Mouse (Mus musculus): ENCODE results near the gene Olfr1444. TPM values are rescaled to one million over a fixed set of nuclear protein-coding genes. Genes with fewer than 3 reads are reported as not detected.

Olfr1444 gene
- total RNA-seq (2022), result not detected

DNA sequence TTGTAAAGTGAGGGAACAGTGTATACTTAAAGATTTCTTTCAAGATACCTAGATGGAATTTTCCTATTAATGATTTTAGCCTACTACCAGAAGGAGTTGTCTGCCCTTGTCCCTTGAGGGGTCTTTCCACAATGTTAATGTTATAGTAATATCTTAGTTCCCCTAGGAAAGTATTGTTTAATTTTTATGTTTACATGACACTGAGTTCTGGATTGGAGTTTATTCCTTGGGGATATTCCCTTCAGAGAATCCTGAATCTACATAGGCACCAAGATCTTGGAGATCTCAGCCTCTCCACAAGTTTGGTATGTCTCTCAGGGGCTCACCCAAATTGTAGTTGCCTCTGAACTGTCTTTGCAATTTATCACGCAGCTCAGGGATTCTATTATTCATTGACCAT, at the start of gene Olfr1444:
Gene Olfr1444, plus strand, starts transcription at position 301 of the 400 bp plus-strand sequence.
- DNase-seq (ENCODE audit: low spot score in 2 of 2), result no peak

GRCm38 (mm10) chr19:12812644-12813364, 44.3 kb upstream of the Olfr1444 start:
- no peak for DNase-seq (ENCODE audit: low spot score in 2 of 2)

- DNase-seq (ENCODE audit: low spot score in 2 of 2), result no peak
Measured at GRCm38 (mm10) chr19:12813883-12814282, 43.2 kb upstream of the Olfr1444 start.

GRCm38 (mm10) chr19:12818507-12818906, 38.6 kb upstream of the Olfr1444 start:
- DNase-seq (ENCODE audit: low spot score in 2 of 2), result no peak

DNA sequence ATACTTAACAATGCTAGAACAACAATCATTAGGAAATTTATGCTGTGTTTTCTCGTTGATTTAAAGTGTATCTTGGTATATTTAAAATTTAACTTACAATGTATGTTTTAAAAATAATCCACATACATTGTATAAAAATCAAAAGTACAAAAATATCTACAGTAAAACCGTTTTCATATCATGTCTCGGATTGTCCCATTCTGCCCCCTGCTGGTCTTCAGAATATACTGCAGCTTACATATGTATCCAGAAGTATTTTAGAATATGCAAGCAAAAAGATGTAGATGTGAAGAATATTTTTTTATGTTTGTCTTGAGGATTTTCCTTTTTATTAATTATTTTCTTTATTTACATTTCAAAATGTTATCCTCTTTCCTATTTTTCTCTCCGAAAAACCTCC, 36.7 kb upstream of the Olfr1444 start:
- no peak for DNase-seq (ENCODE audit: low spot score in 2 of 2)

DNA sequence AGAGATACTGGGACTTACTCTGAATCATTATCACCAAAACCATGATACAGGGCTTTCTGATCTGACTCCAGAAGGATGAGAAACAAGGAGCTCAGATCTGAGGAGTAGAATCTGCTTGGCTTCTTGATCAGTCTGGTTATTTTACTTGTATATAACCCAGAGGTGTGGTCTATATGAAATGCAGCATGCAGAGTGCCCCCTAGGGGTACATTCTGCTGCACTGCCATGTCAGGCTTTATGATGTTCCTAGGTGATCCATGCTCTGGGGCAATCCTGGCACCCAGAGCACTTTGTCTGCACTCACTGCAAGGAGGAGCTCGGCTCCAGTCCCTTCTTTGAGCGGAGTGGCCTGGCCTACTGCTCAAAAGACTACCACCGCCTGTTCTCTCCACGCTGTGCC, 32.5 kb upstream of the Olfr1444 start:
- no peak for DNase-seq (ENCODE audit: low spot score in 2 of 2)

DNA sequence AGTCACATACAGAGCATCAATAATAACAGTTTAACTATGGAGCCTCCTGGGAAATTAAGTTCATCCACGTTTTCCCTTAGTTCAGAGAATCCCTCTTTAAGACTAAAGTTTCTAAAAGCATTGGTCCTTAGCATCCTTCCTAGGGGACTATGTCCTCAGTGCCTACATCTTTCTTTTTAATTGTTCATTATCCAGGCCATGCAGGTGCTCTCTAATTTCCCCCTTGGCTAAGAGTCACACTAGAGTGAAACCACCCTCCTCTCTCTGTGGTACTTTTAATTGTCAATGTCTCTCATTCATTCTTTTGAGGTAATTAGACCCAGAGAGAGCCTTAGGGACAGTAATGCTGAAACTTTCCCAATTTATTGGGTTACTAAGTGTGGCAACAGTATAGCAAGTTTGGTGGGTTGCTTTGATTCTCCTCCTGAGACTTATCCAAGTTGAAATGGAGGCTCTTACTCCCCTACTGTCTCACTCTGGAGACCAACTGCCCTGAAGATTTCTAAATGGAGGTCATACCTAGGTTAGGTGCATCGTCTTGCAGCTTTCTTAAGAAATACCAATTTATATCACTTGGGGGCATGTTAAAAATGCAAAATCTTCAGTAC, 26.2 kb upstream of the Olfr1444 start:
- DNase-seq (ENCODE audit: low spot score in 2 of 2), result no peak

GRCm38 (mm10) chr19:12831559-12831958, 25.5 kb upstream of the Olfr1444 start:
- no peak for DNase-seq (ENCODE audit: low spot score in 2 of 2)

- peak; percentile 8 to 18 for DNase-seq (ENCODE audit: low spot score in 2 of 2)
Measured at GRCm38 (mm10) chr19:12833625-12834024, 23.5 kb upstream of the Olfr1444 start.

GRCm38 (mm10) chr19:12838507-12838906, 18.6 kb upstream of the Olfr1444 start:
- no peak for DNase-seq (ENCODE audit: low spot score in 2 of 2)

DNA sequence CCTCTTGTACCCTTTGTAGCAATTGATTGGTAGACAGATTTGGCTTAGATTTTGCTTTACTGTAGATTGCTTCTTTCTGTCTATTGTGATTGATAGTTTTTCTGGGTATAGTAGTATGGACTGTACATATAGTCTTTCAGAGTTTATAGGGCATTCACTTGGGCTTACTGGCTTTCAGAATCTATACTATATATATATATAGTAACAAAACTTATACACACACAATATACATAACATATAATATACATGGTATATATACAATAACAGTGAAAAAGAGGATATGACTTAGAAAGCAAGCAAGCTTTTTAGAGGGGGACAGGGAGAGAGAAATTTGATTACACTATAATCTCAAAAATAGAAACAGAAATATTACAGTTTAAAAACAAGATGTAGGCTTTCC, 10.7 kb upstream of the Olfr1444 start, which contains the start of gene Gm5244:
Gene Gm5244, plus strand, starts transcription at position 301 of the 400 bp plus-strand sequence.
- DNase-seq (ENCODE audit: low spot score in 2 of 2), result no peak

DNA sequence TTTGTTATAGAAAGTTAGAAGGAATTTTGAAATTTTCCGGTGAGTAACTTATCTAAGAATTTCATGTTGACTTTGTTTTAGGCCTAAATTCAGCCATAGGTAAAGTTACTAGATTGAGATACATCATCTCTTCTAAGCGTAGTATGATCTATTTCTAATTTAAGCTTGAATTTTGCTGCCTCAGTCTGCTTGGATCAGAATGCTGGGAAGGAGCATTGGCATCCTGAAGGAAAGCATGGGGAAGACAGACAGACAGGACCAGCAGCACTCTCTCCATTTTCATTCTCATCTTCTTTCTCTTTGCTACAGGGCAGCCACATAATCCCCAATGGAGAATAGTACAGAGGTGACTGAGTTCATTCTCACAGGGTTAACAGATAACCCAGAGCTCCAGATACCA, 26.5 kb downstream of the Olfr1444 start, which contains the start of gene Olfr1445:
Gene Olfr1445, plus strand, starts transcription at position 301 of the 400 bp plus-strand sequence.
- no peak for DNase-seq (ENCODE audit: low spot score in 2 of 2)

- DNase-seq (ENCODE audit: low spot score in 2 of 2), result no peak
Measured at GRCm38 (mm10) chr19:12893424-12893823, 36.3 kb downstream of the Olfr1444 start, which contains the start of gene Olfr1446. Gene Olfr1446 (minus strand): TSS chr19:12893524.

DNA sequence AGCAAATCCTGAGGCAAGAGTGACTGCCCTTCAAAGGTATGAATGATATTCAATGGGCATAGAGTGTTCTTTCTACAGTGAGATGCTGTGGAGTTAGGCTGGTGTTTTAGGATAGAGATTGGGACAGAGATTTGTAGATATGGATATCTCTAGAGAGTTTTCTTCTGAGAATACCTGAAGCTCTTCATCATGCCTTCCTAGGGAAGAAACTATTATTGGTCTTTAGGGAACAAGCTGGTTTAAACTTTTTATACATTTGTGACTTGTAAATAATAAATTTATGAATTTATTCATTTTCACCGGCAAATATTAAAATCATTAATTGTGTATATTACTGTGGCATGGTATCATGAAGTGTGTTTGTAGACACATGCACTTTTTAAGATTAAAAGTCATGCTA, 46.6 kb downstream of the Olfr1444 start, which contains the start of gene Olfr1447:
Gene Olfr1447, minus strand, starts transcription at position 101 of the 400 bp plus-strand sequence.
- DNase-seq (ENCODE audit: low spot score in 2 of 2), result no peak

Other genes starting within 250 kb of the Olfr1444 start
- gene Glyat, start 224.0 kb upstream of the Olfr1444 start, total RNA-seq (2022), result under 1 TPM in 3 of 4 experiments, not detected in 1; 0.11 to 0.32 (median 0.16) TPM
- not detected for gene Olfr1442, start 186.8 kb upstream of the Olfr1444 start, total RNA-seq (2022)
- gene Olfr1443, start 179.2 kb upstream of the Olfr1444 start, total RNA-seq (2022), result not detected
- gene Keg1, start 161.5 kb upstream of the Olfr1444 start, total RNA-seq (2022), result not detected
- gene Cntf, start 91.7 kb upstream of the Olfr1444 start, total RNA-seq (2022), result 1 to 10 TPM; 4.0 to 4.9 (median 4.6) TPM
- gene Zfp91, start 61.2 kb upstream of the Olfr1444 start, total RNA-seq (2022), result 10 to 100 TPM; 87.1 to 94.7 (median 90.9) TPM
- 1 to 10 TPM; 1.4 to 6.1 (median 2.7) TPM for gene Lpxn, start 61.1 kb upstream of the Olfr1444 start, total RNA-seq (2022)
- gene Gm5244, start 10.6 kb upstream of the Olfr1444 start, total RNA-seq (2022), result not detected
- not detected for gene Olfr1445, start 26.6 kb downstream of the Olfr1444 start, total RNA-seq (2022)
- gene Olfr1446, start 36.2 kb downstream of the Olfr1444 start, total RNA-seq (2022), result not detected
- not detected for gene Olfr1447, start 46.5 kb downstream of the Olfr1444 start, total RNA-seq (2022)
- not detected for gene Olfr1448, start 67.1 kb downstream of the Olfr1444 start, total RNA-seq (2022)
- gene Olfr1449, start 73.6 kb downstream of the Olfr1444 start, total RNA-seq (2022), result not detected
- not detected for gene Olfr1450, start 93.0 kb downstream of the Olfr1444 start, total RNA-seq (2022)
- not detected for gene Olfr1451, start 137.7 kb downstream of the Olfr1444 start, total RNA-seq (2022)
- gene Olfr1453, start 171.0 kb downstream of the Olfr1444 start, total RNA-seq (2022), result not detected
- gene Olfr1454, start 203.3 kb downstream of the Olfr1444 start, total RNA-seq (2022), result not detected
- not detected for gene Olfr1457, start 240.6 kb downstream of the Olfr1444 start, total RNA-seq (2022)
- gene Olfr1458, start 249.5 kb downstream of the Olfr1444 start, total RNA-seq (2022), result not detected

Measured in layer of hippocampus, adult 8-10 months (tissue).